Mouse (Mus musculus) heart, adult 2 months (tissue): ENCODE results near the gene Vash2.

Source experiments
- CTCF ChIP-seq: fragments of 200-600 bp; IDR thresholded peaks from 2 replicates; pipeline ENCODE4 v1.8.1; 2022; ENCODE audit warnings: antibody characterized with exemption, mild to moderate bottlenecking, moderate library complexity
- POLR2A ChIP-seq: fragments of 200-500 bp; IDR thresholded peaks from 2 replicates; pipeline ENCODE4 v1.6.1; 2011; ENCODE audit warnings: mild to moderate bottlenecking, low read depth, low read length, control low read depth; ENCODE audit not compliant: insufficient read depth

GRCm38 (mm10) chr1:190947986-190948385 is 31.1 kb downstream of the Vash2 start:
- TF ChIP-seq CTCF (no peak), POLR2A (no peak)
